Mouse (Mus musculus): ENCODE results near the gene 4632433K11Rik.

DNA sequence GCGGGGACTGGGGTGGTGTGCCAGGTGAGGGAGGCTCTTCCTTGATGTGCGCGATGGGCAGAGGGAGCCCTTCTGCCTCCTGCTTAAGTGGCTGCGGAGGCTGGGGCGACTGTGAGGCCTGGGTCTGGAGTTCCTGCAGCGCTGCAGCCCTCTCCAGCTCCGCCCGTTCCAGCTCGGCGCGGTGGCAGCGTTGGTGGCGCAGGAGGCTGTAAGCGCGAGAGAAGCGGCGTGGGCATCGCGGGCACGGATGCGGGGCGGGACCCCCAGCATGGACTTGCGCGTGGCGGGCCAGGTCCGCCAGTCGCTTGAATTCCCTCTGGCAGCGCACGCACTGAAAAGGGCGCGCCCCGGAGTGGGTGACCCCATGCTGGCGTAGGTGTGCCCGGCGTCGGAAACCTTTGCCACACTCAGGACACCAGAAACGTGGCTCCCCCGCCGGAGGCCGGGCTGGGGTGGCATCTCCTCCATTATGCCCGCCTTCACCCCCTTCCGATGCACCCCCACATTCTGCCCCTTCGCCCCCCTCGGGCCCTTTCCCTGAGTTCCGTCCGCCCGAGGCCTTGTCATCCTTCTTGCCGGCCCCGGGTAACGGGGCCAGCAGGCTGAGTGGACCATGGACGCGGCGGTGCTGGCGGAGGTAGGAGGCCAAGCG is 40.4 kb upstream of the 4632433K11Rik start:
- no peak for TF ChIP-seq GATA1 (IDR thresholded peaks at IDR 0.05; ENCODE audit: borderline replicate concordance, low read length)
- no peak for TF ChIP-seq FLI1 (IDR thresholded peaks at IDR 0.05; ENCODE audit: low read length)
